Mouse (Mus musculus) kidney, embryonic 14.5 days (tissue): Measurements from ENCODE around the gene Galns. TPM values are rescaled to one million over a fixed set of nuclear protein-coding genes. Genes with fewer than 3 reads are reported as not detected.
"Not testable (repeated sequence)": the region's sequence is repeated elsewhere in the genome, so short reads cannot be mapped to it uniquely, and the experiment has no call there.

Experiments
- ATAC-seq: fragments of 200-750 bp; cut with Nextera tagmentation; 2 replicates; pipeline ENCODE4 v1.8.0; 2017; ENCODE audit warnings: moderate number of reproducible peaks, mild to moderate bottlenecking, moderate TSS enrichment, moderate library complexity; ENCODE audit not compliant: low FRiP score, low TSS enrichment
- H3K27ac ChIP-seq: fragments of 300-500 bp; sonication (generic); 2 replicates; pipeline ENCODE4 v1.5.1; 2014; ENCODE audit warnings: low read depth, mild to moderate bottlenecking, low read length, moderate library complexity, mixed read lengths
- H3K27me3 ChIP-seq: fragments of 300-500 bp; sonication (generic); 2 replicates; pipeline ENCODE4 v1.6.1; 2014; ENCODE audit warnings: mild to moderate bottlenecking, low read length; ENCODE audit not compliant: control insufficient read depth, insufficient read depth
- H3K36me3 ChIP-seq: fragments of 300-500 bp; sonication (generic); 2 replicates; pipeline ENCODE4 v1.6.1; 2014; ENCODE audit warnings: low read length, mixed read lengths; ENCODE audit not compliant: control insufficient read depth, insufficient read depth
- H3K4me1 ChIP-seq: fragments of 300-500 bp; sonication (generic); 2 replicates; pipeline ENCODE4 v1.6.1; 2014; ENCODE audit warnings: low read length, mixed read lengths; ENCODE audit not compliant: control insufficient read depth, insufficient read depth
- H3K4me2 ChIP-seq: fragments of 300-500 bp; sonication (generic); replicated peaks from 2 replicates; pipeline ENCODE4 v1.6.1; 2014; ENCODE audit warnings: low read depth, mild to moderate bottlenecking, low read length
- H3K4me3 ChIP-seq: fragments of 300-500 bp; sonication (generic); 2 replicates; pipeline ENCODE4 v1.5.1; 2014; ENCODE audit warnings: mild to moderate bottlenecking, low read length
- H3K9ac ChIP-seq: fragments of 300-500 bp; sonication (generic); 2 replicates; pipeline ENCODE4 v1.6.1; 2014; ENCODE audit warnings: low read depth, mild to moderate bottlenecking, low read length, moderate library complexity
- H3K9me3 ChIP-seq: fragments of 300-500 bp; sonication (generic); 2 replicates; pipeline ENCODE4 v1.6.1; 2016; ENCODE audit warnings: low read length; ENCODE audit not compliant: control insufficient read depth
- WGBS: fragments of 180-500 bp; shearing (Covaris S2); extraction: QIAGEN DNeasy Blood & Tissue Kit; methylation state at CpG from one replicate; pipeline ENCODE4 v1.1.7; 2014; 5-methylcytosine and 5-hydroxymethylcytosine counted together
- polyA plus RNA-seq: library from polyadenylated mRNA; unstranded; fragments of >200 nt; fragmentation: Nextera tagmentation; extraction: Ambion mirVana; gene quantifications from 2 replicates; pipeline ENCODE4 v1.2.1, GENCODE M21; 2014

Gene Galns
- polyA plus RNA-seq, 1 experiment from 2014 or later: 14.7 TPM

DNA sequence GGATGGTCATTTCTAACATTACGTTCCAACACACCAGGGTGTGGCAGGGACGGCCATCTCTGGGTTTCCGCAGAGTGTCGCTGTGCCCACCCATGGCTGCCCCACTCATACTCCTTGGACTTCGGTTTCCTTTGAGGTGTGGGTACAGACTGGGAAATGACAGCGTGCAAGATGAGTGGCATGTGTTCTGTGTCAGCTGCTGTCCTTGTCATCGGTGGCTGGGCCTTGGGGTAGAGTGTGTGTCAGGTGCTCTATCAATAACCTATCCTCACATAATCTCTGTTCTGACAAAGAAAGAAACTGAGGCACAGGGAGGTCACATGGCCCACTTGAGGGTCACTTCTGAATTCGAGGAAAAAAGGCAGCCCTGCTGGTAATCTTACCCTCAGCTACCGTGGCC lies 26.0 kb upstream of the Galns start:
- peaks cover 29% of the 10 kb centered on the region for H3K4me1 ChIP-seq
- WGBS: 88% methylated on average over 9 of the region's 9 CpGs
- ATAC-seq: no peak

DNA sequence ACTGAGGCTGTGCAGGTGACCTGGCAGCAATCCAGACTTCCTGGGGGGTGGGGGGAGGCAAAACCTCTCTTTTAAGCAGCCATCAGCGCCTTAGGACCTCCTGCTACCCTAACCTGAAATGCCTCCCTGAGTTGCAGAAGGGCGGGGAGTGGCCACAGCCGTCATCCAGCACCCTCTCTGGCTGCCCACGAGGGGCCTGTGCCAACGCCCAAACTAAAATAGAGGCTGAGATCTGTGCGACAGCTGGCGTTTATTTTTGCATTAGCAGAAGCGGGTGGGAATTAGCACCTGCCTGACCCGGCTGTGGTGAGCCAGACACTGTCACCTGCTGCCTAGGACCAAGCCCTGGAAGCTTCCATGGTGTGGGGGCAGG lies 25.5 kb upstream of the Galns start:
- no peak for ATAC-seq
- 66% methylated on average over 9 of the region's 9 CpGs for WGBS
- no peaks in the 10 kb centered on the region for H3K36me3 ChIP-seq
- no peaks in the 10 kb centered on the region for H3K9me3 ChIP-seq
- 0 out of 2 replicates have a peak overlapping the region, but pooled peaks have one; percentile 4 for H3K9ac ChIP-seq
- no peak overlapping the region for H3K4me2 ChIP-seq
- no peaks in the 10 kb centered on the region for H3K27me3 ChIP-seq
- H3K4me3 ChIP-seq: no peak overlapping the region
- no peak overlapping the region for H3K27ac ChIP-seq
- peaks cover 27% of the 10 kb centered on the region for H3K4me1 ChIP-seq

More for the DNA sequence above, 26.0 kb upstream of the Galns start:
- Histone ChIP-seq H3K4me2 (no peak overlapping the region), H3K27ac (no peak overlapping the region), H3K9ac (no peak overlapping the region), H3K9me3 (no peaks in the 10 kb centered on the region), H3K36me3 (no peaks in the 10 kb centered on the region), H3K27me3 (no peaks in the 10 kb centered on the region), H3K4me3 (no peak overlapping the region)

DNA sequence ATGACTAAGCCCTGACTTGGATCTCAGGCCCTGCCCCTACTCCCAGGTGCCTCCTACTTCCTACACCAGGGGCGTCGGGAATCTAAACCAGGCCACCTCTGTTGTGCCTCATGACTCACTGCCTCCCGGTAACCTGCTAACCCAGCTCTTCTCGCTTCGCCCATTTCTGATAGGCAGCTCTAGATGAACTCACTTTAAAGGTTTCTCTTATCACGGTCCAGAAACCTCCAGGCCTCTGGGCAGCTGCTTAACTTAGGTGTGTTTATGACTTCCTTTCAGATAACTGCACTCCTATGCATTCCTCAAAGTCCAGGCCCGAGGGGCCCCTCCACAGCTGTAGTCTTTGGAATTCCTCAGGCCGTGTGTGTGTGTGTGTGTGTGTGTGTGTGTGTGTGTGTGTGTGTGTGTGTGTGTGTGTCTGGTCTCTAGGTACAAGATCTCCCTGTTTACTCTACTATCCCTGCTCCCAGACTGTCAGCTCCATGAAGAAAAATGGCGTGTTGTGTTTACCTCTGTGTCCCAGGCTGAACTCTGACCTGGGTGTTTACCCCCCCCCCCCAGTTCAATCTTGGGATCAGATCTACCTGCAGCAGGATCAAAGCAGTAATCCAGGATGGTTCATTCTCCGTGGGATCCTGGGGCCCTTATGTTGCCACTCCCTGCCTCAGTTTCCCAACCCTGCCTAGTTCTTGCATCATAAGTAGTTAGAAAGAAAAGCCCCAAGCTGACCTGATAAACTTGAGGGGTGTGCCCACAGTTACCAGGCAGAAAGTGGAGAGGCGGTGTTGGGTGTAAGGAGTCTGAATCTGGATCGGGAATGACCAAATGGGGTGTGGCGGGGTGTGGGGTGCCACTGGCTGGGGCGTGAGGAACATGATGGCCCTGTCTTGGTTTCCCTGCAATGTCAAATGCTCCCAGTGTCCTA lies 24.9 kb upstream of the Galns start:
- H3K4me2 ChIP-seq: no peak overlapping the region
- WGBS: 45% methylated on average over 14 of the region's 14 CpGs
- peak; percentile 58 for ATAC-seq
- no peak overlapping the region for H3K27ac ChIP-seq
- H3K9me3 ChIP-seq: no peaks in the 10 kb centered on the region
- H3K9ac ChIP-seq: 0 out of 2 replicates have a peak overlapping the region, but pooled peaks have one; percentile 4
- H3K36me3 ChIP-seq: no peaks in the 10 kb centered on the region
- peaks cover 26% of the 10 kb centered on the region for H3K4me1 ChIP-seq
- H3K4me3 ChIP-seq: no peak overlapping the region
- no peaks in the 10 kb centered on the region for H3K27me3 ChIP-seq

DNA sequence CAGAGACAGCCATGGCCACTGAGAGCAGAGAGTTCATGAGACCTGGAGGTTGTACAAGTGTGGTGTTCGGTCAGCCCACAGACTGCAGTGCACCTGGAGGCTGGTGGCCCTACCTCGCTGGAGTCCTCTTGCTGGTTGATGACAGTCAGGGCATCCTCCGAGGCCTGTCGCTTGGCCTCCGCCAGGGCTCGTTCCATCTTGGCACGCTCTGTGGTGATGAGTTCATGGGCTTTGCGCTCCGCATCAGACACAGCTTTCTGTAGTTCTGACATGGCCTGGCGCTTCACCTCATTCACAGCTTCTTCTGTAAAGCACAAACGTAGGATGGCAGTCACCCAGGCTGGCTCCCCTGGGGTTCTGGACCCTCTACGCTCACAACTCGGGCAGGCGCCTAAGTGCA lies 21.9 kb upstream of the Galns start:
- Histone ChIP-seq H3K4me3 (no peak overlapping the region), H3K27ac (no peak overlapping the region), H3K36me3 (no peaks in the 10 kb centered on the region), H3K9me3 (no peaks in the 10 kb centered on the region), H3K27me3 (no peaks in the 10 kb centered on the region), H3K4me2 (no peak overlapping the region), H3K9ac (no peak overlapping the region), H3K4me1 (peaks cover 13% of the 10 kb centered on the region; the same call in 1 of the 2 replicates)
- 91% methylated on average over 14 of the region's 14 CpGs for WGBS
- no peak for ATAC-seq

DNA sequence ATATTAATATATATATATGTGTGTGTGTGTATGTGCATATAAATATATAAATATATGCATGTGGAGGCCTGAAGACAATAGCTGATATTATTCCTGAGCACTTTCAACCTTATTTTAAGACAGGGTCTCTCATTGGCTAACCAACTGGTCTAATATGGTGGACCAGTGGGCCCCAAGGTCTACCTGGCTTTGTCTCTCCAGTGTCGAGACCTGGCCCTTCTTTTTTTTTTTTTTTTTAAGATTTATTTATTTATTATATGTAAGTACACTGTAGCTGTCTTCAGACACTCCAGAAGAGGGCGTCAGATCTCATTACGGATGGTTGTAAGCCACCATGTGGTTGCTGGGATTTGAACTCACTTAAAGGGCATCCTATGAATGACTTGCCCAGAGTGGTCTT lies 20.9 kb upstream of the Galns start:
- not testable (repeated sequence) for H3K9me3 ChIP-seq, ATAC-seq, H3K4me3 ChIP-seq, H3K9ac ChIP-seq, H3K36me3 ChIP-seq, H3K4me2 ChIP-seq, H3K27ac ChIP-seq, H3K27me3 ChIP-seq
- WGBS: 81% methylated on average over 3 of the region's 3 CpGs
- H3K4me1 ChIP-seq: peaks cover 13% of the 10 kb centered on the region; the same call in 1 of the 2 replicates

DNA sequence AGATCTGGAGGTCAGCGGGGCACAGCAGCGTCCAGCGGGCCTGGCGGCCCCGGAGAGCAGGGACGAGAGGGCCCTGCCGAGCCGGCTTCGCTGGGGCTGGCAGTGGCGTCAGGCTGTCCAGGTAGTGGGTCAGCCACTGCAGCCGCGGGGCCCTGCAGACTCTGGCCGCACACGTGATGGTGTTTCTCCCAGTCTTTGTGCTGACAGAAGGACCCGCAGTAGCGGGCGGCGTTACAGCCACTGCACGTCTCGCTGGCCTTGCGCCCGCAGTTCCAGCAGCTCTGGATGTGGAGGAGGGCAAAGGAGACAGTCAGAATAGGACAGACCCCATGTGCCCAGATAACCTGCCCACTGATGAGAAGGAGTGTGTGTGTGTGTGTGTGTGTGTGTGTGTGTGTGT lies 19.4 kb upstream of the Galns start:
- Histone ChIP-seq H3K36me3 (no peaks in the 10 kb centered on the region), H3K9ac (no peak overlapping the region), H3K4me2 (no peak overlapping the region), H3K27ac (no peak overlapping the region), H3K9me3 (no peaks in the 10 kb centered on the region), H3K4me1 (peaks cover 3% of the 10 kb centered on the region; the same call in 1 of the 2 replicates), H3K27me3 (no peaks in the 10 kb centered on the region), H3K4me3 (no peak overlapping the region)
- ATAC-seq: no peak
- 37% methylated on average over 22 of the region's 22 CpGs for WGBS

DNA sequence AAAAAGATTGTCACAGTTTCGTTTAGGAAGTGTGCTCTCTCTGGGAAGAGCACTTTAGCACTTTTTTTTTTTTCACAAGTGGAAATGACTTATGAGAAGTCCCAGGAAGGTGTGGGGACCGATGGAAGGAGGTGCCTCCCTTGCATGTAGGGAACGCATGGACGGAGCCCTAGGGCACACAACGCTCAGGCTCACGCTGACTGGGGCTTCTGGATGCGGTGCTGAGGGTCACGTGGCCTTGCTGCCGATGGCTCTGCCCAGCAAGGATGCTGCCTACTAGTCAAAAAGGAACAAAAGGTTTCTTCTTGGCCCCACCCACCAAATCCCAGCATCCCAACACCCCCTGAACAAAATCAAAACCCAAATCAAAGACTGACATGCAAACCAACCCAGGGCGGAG lies 18.1 kb upstream of the Galns start:
- H3K4me3 ChIP-seq: no peak overlapping the region
- H3K4me1 ChIP-seq: peaks cover 3% of the 10 kb centered on the region; the same call in 1 of the 2 replicates
- 31% methylated on average over 10 of the region's 10 CpGs for WGBS
- no peak overlapping the region for H3K9ac ChIP-seq
- H3K27ac ChIP-seq: no peak overlapping the region
- H3K27me3 ChIP-seq: no peaks in the 10 kb centered on the region
- no peaks in the 10 kb centered on the region for H3K36me3 ChIP-seq
- no peaks in the 10 kb centered on the region for H3K9me3 ChIP-seq
- no peak overlapping the region for H3K4me2 ChIP-seq
- ATAC-seq: no peak

DNA sequence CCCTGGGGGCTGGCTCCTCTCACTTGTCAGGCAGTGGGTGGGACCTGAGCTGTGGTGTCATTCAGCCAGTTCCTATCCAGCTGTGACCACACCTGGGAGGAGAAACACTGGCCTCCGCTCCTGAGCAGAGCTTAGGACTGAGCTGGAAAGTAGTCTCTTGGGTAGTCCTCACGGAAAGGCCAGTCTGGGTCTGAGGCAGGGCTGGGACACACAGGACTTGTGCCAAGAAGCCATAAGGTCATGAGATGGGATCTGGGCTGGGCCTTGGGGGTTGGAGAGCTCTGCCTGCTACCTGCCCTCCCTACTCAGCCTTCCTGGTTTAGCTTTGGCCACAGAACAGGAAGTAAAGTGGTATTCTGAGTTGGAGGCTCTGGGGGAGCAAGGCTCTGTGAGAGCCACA lies 15.6 kb upstream of the Galns start:
- H3K27me3 ChIP-seq: no peaks in the 10 kb centered on the region
- no peak overlapping the region for H3K9ac ChIP-seq
- 89% methylated on average over 2 of the region's 2 CpGs for WGBS
- H3K4me3 ChIP-seq: no peak overlapping the region
- H3K36me3 ChIP-seq: no peaks in the 10 kb centered on the region
- ATAC-seq: no peak
- H3K9me3 ChIP-seq: no peaks in the 10 kb centered on the region
- H3K4me2 ChIP-seq: no peak overlapping the region
- H3K4me1 ChIP-seq: peaks cover 3% of the 10 kb centered on the region
- no peak overlapping the region for H3K27ac ChIP-seq

DNA sequence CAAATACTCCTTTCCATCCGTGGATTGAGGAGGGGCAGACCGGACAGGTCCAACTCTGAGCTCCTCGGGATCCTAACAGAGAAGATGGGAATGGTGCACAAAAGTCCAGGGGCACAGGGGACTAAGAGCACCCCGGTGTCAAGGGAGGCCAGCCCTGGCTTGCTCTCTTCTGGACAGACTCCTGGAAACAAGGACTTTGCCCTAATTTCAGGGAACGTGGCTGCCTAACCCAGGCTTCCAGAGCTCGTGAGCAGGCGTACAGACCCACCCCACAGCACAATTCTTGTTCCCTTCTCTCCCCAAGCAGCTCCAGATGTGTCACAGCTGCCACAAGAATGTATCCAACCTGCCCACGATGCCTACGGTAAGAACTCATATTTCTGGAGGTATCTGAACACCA lies 14.5 kb upstream of the Galns start:
- Histone ChIP-seq H3K27ac (no peak overlapping the region), H3K9ac (no peak overlapping the region), H3K4me2 (no peak overlapping the region), H3K27me3 (no peaks in the 10 kb centered on the region), H3K9me3 (no peaks in the 10 kb centered on the region), H3K4me3 (no peak overlapping the region), H3K4me1 (peaks cover 11% of the 10 kb centered on the region), H3K36me3 (no peaks in the 10 kb centered on the region)
- ATAC-seq: no peak
- WGBS: 87% methylated on average over 9 of the region's 9 CpGs
